Mouse (Mus musculus) liver, embryonic 14.5 days (tissue): ENCODE measurements around the gene Dph1.

Source experiments
- CTCF ChIP-seq: IDR thresholded peaks from 2 replicates; pipeline ENCODE4 v1.5.1; 2016; ENCODE audit warnings: antibody characterized with exemption, low read depth, control low read depth
- EP300 ChIP-seq: IDR thresholded peaks from 2 replicates; pipeline ENCODE4 v1.6.1; 2016; ENCODE audit warnings: antibody characterized with exemption, low read depth

DNA sequence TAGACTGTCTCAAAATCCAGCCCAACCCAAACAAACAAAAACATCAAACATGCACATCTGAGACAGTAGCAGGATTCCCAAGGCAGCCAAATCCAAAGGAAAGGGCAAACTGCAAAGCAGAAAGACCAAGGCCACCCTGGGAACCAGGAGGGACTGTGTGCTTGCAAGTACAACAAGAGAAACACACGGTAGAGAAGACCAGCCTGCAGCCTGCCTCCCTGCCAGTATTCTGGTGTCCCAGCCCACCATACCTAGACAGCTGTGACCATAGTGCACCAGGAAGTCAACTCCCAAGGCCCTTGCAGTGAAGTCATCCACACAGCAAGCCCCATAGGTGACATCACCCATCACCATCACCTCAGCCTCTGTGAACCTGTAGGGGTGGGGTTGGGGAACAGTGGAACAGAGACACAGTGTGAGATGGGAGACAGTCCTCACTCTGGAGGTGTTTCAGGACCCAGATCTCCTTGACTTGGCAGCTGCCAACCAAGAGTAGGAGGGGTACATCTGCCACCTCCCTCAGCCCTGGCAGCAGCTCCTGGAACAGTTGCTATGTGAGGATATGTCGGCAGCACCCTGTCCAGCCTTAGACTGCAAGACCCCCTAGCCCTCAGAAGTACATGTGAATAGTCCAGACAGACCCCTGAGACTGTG is 7.0 kb downstream of the Dph1 start:
- TF ChIP-seq EP300 (no peak), CTCF (no peak)
